Mouse (Mus musculus) gastrocnemius, adult 18-20 months (tissue): ENCODE measurements around the gene Lingo2. TPM values are rescaled to one million over a fixed set of nuclear protein-coding genes. Genes with fewer than 3 reads are reported as not detected.

ENCODE experiments used
- DNase-seq: peaks from one replicate; pipeline ENCODE4 v3.0.0; 2021; ENCODE audit warnings: low spot score
- total RNA-seq, 2 experiments: library from RNA; stranded (reverse); gene quantifications; 2 replicates each; pipeline ENCODE4 v1.2.3; 2021

Lingo2 gene
- total RNA-seq, 2 experiments from 2014 or later: not detected

GRCm38 (mm10) chr4:35846518-35846917 lies 1105.0 kb downstream of the Lingo2 start:
- no peak for DNase-seq

DNA sequence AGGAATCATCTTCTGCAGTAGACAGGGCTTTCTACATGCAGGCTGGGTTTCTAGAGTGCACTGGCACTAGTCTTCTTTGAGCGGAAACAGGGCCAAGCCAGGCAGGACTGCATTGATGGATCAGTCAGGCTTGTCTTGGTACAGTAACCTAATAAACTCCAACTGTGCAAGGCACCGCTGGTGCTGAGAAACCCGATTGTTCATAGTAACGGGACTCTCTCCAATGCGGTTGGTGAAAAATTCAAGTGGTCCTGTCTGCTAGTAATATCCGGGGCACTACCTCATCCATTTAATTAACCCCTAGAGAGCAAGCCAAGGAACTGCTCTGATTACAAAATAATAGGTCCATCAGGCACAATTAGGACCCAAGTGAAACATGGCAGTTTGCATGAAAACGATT lies 1106.4 kb downstream of the Lingo2 start:
- no peak for DNase-seq

DNA sequence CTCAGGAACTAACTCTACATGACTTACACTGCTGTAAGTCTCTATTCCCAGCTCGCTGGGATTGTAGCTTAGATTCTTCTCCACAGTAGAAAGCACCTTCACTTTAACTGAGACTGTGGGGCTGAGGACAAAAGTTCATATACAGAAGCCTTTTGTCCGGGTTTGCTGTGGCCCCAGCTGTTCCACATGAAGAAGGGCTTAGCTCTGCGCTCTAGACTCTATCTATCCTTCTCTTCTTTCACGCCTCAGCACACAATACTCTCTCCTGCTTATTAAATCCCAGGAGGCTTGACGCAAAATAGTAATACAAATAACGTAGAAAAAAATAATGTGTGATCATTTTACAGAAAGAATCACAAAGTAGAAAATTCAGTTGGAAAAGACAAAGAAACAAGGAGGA lies 1107.0 kb downstream of the Lingo2 start:
- no peak for DNase-seq

GRCm38 (mm10) chr4:35823322-35823870 lies 1128.2 kb downstream of the Lingo2 start:
- no peak for DNase-seq

DNA sequence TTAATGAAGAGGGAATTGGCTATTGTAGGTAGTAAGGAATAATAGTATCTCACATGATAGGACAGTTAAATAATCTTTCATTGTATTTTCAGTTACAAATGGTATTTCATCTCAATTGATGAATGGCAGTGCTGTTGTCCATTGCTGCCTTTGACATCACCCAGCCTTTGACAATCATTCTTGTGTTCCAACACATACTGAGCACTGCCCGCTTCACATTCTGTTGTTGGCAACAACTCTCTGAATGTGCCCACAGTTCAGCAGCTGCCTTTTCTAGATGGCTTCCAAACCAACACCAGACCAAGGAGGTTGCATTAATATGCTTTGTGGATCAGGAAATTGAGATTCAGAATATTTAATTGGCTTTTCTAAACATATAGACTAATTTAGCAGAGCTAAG lies 1130.8 kb downstream of the Lingo2 start:
- no peak for DNase-seq

DNA sequence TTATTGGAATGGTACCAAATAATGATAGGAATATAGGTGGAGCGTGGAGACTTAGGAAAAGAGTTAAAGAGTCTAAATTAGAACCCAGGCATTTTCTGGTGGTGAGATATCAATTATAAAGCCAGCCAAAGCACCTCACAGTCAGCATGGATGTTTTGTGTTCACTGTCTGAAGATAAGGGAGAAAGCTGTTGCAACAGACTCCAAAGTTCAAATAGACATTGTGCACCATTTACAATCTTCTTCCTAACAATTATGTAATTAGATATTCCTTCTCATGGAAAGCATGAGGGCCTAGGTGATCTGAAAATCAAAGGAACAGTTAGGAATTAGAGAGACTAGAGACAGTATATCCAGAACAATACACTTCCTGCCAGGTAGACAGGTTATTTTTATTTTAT lies 1136.8 kb downstream of the Lingo2 start:
- DNase-seq: no peak

DNA sequence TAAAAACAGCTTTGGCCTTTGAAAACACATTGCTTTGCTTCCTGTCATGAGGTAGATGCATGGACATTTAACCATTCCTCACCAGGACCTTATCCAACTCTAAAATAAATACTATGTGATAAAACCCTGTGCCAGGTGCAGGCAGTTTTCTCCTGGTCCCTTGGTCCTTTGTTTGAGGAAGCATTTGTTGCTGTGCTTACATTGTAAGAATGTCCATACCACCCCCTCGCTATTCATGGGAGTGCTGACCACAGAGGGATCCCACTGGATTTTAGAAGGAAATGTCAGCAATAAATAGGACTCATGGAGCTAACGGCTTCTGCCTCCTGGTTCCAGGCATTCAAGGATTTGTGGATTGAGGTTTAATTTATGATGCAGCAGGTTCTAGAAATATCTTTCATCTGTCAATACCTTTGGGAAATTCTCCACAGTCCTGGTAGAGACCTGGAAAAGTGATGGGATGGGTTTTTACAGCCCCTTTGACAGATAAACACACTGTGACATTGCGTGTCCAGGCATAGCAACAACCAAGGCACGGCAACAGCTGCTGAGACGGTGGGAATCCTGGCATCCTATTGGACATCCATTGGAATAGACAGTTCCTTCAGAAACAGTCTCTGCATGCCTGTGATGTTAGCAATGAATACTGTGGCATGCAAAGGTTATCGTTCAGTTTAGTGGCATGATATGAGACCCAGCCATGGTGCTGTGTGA lies 1143.9 kb downstream of the Lingo2 start:
- DNase-seq: no peak

GRCm38 (mm10) chr4:35806881-35807464 lies 1144.6 kb downstream of the Lingo2 start:
- no peak for DNase-seq

DNA sequence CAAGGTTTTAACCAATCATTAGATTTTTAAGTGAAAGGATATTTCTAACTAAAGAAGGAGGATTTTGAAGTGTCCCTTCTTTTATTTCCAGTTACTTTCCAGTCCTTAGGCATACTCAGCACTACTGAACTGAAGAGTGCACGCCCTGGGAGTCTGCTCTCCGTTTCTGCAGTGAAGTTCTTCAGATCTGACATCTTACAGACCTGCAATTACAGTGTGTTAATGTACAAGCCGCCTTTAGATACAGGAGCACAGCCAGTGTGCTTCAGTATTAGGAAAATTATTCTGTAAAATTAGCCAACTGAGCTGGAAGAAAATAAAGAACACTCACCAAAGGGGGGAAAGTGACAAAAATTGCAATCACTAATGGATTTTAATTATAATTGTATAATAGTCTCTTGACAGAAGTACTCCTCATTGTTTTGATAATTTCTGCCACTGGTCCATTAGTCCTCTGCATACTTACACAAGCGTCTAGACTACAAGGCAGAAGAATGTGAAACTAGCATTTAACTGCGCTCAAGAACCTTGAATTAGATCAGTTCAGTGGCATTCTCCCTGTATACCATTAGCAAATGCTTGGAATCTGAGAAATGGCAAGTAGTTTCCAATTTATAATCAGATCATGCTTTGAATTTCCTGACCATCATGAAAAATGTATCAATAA lies 1167.2 kb downstream of the Lingo2 start:
- no peak for DNase-seq

DNA sequence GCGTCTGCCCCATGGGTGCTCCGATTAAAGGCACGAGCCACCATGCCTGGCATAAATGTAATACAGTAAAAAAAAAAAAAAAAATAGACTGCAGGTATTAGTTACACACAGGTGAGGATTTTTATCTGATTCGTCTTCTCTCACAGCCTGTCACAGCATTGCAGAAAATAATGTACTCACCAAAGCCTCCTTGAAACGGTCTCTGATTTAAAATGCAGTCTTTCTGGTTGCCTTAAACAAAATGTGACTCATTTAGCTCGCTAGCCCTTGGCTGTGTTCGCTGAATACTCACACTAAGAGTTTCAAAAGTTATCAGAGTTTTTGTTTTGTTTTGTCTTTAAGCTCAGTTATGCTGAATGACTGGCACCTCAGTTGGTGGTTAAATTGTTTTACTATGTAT lies 1180.7 kb downstream of the Lingo2 start:
- DNase-seq: no peak

- DNase-seq: no peak
These were observed 1184.6 kb downstream of the Lingo2 start for GRCm38 (mm10) chr4:35766905-35767304.

DNA sequence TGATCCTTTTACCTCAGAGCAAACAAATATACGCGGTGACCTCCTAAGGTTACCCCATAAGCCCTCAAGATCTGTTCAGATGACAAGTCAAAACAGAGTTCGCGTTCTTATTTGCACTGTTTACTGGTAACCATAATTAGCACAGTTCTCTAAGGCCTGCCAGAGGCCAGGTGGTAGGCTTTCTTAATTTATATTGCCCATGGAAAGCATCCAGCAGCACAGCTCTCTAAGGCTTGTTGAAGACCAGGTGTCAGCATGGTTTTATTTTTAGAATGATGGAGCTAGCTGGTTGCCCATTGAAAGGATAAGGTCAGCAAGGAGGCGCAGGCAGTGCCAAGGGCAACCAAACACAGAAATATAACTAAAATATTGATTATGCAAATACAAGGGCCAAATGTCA lies 1190.4 kb downstream of the Lingo2 start:
- peak; percentile 58 for DNase-seq

- no peak for DNase-seq
These were observed 1199.3 kb downstream of the Lingo2 start for GRCm38 (mm10) chr4:35752121-35752860.

DNA sequence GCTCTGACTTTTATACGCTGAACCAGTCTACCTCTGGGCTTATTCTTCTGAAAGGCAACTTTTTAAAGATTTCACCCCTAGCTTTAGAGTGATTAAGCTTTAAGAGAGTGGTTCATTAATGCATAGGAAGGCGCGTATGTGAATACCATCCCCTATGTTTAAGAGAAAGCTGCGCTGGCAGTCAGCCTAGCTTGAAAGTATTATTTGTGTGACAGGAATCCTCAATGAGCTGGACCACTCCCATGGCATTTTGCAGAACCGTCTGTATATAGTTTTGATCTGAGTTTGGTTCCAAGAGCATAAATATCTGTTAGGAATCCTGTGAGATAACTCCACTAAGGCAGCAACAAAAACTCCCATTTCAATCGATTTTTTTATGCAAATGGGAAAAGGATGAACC lies 1204.9 kb downstream of the Lingo2 start:
- no peak for DNase-seq

DNA sequence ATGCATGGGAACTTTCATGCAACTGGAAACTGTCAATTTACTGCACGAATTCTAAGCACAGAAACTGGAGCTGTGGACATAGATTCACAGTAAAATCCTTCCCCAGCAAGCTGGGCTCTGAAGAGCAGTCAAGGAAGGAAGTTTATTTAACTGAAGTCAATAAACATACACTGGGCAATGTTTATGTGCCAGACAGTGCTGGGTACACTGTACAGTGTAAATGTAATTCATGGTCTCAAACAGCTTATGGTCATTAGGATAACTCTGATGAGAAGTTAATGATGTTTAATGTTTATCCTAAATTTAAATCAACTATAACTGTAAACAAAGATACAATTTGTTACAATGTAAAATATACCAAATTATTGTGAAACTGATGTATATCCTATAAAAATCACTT lies 1226.8 kb downstream of the Lingo2 start:
- no peak for DNase-seq

DNA sequence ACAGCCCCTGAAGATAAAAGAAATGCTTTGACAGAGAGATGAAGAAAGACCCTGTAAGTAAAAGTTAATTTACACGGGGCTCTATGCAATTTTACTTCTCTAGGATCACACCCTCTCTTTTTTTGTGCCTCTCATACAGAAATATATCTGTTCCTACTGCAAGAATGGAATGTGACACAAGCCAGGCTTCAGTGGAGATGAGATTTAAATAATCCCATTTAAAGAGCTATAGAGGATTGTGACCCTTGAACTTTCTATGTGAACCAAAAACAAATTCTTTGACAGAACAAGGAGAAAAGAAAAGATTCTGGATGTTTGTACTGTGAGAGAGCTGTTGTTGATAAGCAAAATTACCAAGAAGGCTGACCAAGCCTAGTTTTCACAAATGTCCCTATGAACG lies 1247.4 kb downstream of the Lingo2 start:
- DNase-seq: no peak

DNA sequence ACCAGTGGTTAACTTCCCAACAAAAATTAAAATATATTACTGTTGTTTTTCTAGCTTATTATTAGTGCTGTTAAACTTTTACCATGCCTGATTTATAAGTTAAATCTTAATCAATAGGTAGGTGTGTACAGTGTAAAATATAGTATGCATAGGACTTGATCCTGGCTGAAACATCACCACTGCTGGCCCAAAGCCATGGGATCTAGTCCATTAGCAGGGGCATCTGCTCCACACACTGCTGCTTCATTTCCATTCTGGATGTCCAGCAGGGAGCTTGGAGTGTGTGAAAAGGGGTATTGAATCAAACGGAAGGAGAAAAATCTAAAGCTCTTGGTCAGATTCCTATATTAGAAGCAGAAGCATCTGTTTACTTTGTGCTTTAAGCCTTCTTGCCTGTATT lies 1248.9 kb downstream of the Lingo2 start:
- no peak for DNase-seq

- no peak for DNase-seq
These were observed 1256.4 kb downstream of the Lingo2 start for GRCm38 (mm10) chr4:35695137-35695522.

DNA sequence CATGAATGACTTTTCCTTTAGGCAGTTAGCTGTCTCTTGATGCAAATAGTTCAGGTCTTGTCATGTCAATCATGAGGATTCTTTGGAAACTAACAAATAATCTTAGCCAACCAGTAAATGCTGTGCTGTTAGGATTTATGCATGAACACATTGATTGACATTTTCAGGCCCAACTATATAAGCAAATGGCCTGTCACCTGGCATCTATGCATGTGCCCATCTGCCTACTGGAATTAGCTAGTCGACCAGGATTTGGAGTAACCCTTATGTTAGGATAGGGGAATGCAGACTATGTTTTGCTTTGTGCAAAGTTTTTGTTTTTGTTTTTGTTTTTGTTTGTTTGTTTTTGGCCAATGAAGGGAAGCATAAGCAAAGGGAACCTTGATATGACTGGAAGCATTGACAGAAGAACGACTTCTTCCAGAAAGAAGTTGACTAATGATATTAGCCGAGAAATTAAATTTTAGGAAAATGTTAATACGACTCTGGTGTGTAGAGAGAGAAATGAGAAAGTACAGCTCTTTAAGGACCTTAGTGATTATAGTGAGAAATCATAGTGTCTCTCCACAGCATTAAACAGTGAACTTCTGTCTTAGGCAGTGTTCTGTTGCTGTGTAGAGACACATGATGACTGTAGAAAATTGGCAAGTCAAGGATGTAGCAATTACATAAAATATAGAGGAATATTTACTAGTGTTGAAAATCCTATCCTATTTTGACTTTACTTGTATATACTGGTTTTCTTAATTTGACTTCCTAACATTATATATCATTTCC lies 1257.0 kb downstream of the Lingo2 start:
- no peak for DNase-seq

GRCm38 (mm10) chr4:35690521-35690920 lies 1261.0 kb downstream of the Lingo2 start:
- no peak for DNase-seq
